In the genomic region with DNA sequence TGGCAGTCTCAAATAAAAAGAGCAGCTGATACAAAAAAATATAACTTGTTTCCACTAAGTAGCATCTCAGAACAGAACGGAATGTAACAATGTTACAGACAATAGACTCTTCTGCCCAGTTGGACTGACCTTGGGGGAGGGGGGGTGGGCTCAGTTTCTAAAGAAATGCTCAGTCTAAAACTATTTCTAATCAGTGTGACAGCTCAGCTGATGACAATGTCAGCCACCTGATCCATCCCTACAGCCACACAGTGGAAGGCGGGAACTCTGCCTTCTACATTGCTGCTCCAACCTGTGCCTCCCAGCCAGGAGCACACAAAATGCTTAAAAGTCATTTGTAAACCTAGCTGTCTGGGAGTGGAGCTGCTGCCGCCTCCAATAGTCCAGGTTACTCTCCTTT, we compare ENCODE assay signal across 21 mouse cellular contexts. TPM values are rescaled to one million over a fixed set of nuclear protein-coding genes. Genes with fewer than 3 reads are reported as not detected.
DNase-seq lines count a peak whose midpoint lies in the region; ATAC-seq and TF ChIP-seq lines count a peak whose summit lies in the region.
"Had no signal": no experiment of that assay in that cellular context is flagged by ENCODE, and none has a peak within 500 bp of the region (broad histone marks: within the 10 kb centered on the region; RNA-seq: fewer than 3 reads in every experiment).

No protein-coding gene starts in this region.

- no peak for DNase-seq in midbrain, embryonic 10.5 days (ENCODE audit: low spot score)
- DNase-seq in adrenal gland, postnatal 14 days: no peak
- DNase-seq in stomach, postnatal 0 days (ENCODE audit: low spot score): no peak
- DNase-seq in urinary bladder, adult 18-20 months (ENCODE audit: low spot score in 2 of 2): no peak
- DNase-seq: cerebellum, postnatal 25 days; heart, postnatal 4 days; kidney, adult 9 months; layer of hippocampus, postnatal 36 days; left cerebral cortex, postnatal 4 days; liver, embryonic 13.5 days; right cerebral cortex, adult 18-20 months; thymus, postnatal 4 days had no signal

- no peak overlapping the region for H3K9ac ChIP-seq in midbrain, embryonic 12.5 days (replicated peaks)
- peak overlapping the region; percentile 84 for H3K9ac ChIP-seq in hindbrain, embryonic 13.5 days
- no peak overlapping the region for H3K9ac ChIP-seq in stomach, postnatal 0 days (ENCODE audit: low read length)
- H3K9ac ChIP-seq: heart, embryonic 12.5 days; liver, embryonic 13.5 days had no signal

- no peak for TF ChIP-seq POLR2A in myocyte (IDR thresholded peaks at IDR 0.05; ENCODE audit: insufficient read length, low read depth)

- peaks cover 8% of the 10 kb centered on the region for H3K4me1 ChIP-seq in midbrain, embryonic 12.5 days
- peaks cover 23% of the 10 kb centered on the region for H3K4me1 ChIP-seq in midbrain, embryonic 10.5 days
- peaks cover 27% of the 10 kb centered on the region for H3K4me1 ChIP-seq in hindbrain, embryonic 13.5 days (replicated peaks)
- H3K4me1 ChIP-seq in stomach, postnatal 0 days (replicated peaks; ENCODE audit: control insufficient read depth, insufficient read depth): no peaks in the 10 kb centered on the region

- H3K27me3 ChIP-seq in midbrain, embryonic 12.5 days: no peaks in the 10 kb centered on the region
- no peaks in the 10 kb centered on the region for H3K27me3 ChIP-seq in midbrain, embryonic 10.5 days (ENCODE audit: low read depth, poor library complexity, severe bottlenecking)
- no peaks in the 10 kb centered on the region for H3K27me3 ChIP-seq in hindbrain, embryonic 13.5 days
- H3K27me3 ChIP-seq in myocyte (ENCODE audit: control insufficient read depth, insufficient read depth, insufficient read length): no peaks in the 10 kb centered on the region
- no peaks in the 10 kb centered on the region for H3K27me3 ChIP-seq in stomach, postnatal 0 days (ENCODE audit: control insufficient read depth, insufficient read depth, low read length)
- H3K27me3 ChIP-seq: heart, embryonic 12.5 days; liver, embryonic 13.5 days had no signal

- no peaks in the 10 kb centered on the region for H3K9me3 ChIP-seq in midbrain, embryonic 12.5 days
- 0 out of 2 replicates have a peak, but pooled peaks cover 3% of the 10 kb centered on the region for H3K9me3 ChIP-seq in midbrain, embryonic 10.5 days (replicated peaks)
- H3K9me3 ChIP-seq in hindbrain, embryonic 13.5 days: no peaks in the 10 kb centered on the region
- H3K9me3 ChIP-seq in stomach, postnatal 0 days (ENCODE audit: control insufficient read depth, low read length): no peaks in the 10 kb centered on the region
- H3K9me3 ChIP-seq: liver, embryonic 13.5 days had no signal

- H3K36me3 ChIP-seq in midbrain, embryonic 12.5 days: peaks cover 20% of the 10 kb centered on the region
- H3K36me3 ChIP-seq in midbrain, embryonic 10.5 days: peaks cover 42% of the 10 kb centered on the region
- H3K36me3 ChIP-seq in hindbrain, embryonic 13.5 days: peaks cover 21% of the 10 kb centered on the region
- H3K36me3 ChIP-seq in myocyte (ENCODE audit: control insufficient read depth, insufficient read depth): peaks cover 24% of the 10 kb centered on the region
- no peaks in the 10 kb centered on the region; the same call in 1 of the 2 replicates for H3K36me3 ChIP-seq in stomach, postnatal 0 days (ENCODE audit: control insufficient read depth, insufficient read depth, low read length)
- H3K36me3 ChIP-seq: liver, embryonic 13.5 days had no signal

- H3K27ac ChIP-seq in midbrain, embryonic 12.5 days (replicated peaks): peak overlapping the region; percentile 58; the same call in 1 of the 2 replicates
- no peak overlapping the region for H3K27ac ChIP-seq in midbrain, embryonic 10.5 days (replicated peaks)
- peak overlapping the region; percentile 78 for H3K27ac ChIP-seq in hindbrain, embryonic 13.5 days
- no peak overlapping the region for H3K27ac ChIP-seq in stomach, postnatal 0 days (replicated peaks)
- H3K27ac ChIP-seq: liver, embryonic 13.5 days had no signal

- no peak for ATAC-seq in midbrain, embryonic 12.5 days (ENCODE audit: low FRiP score, low read depth)
- ATAC-seq in hindbrain, embryonic 13.5 days (ENCODE audit: low FRiP score): no peak
- no peak for ATAC-seq in stomach, postnatal 0 days (ENCODE audit: low FRiP score, low TSS enrichment)

- peak overlapping the region; percentile 49 for H3K4me2 ChIP-seq in midbrain, embryonic 12.5 days (replicated peaks)
- peak overlapping the region; percentile 74 for H3K4me2 ChIP-seq in hindbrain, embryonic 13.5 days
- no peak overlapping the region for H3K4me2 ChIP-seq in myocyte (ENCODE audit: low read depth)
- no peak overlapping the region for H3K4me2 ChIP-seq in stomach, postnatal 0 days (replicated peaks; ENCODE audit: low read depth)
- H3K4me2 ChIP-seq: heart, embryonic 12.5 days; liver, embryonic 13.5 days had no signal

- H3K4me3 ChIP-seq in midbrain, embryonic 12.5 days: no peak overlapping the region
- H3K4me3 ChIP-seq in midbrain, embryonic 10.5 days: no peak overlapping the region
- peak overlapping the region; percentile 46; the same call in 1 of the 2 replicates for H3K4me3 ChIP-seq in hindbrain, embryonic 13.5 days
- no peak overlapping the region for H3K4me3 ChIP-seq in myocyte
- H3K4me3 ChIP-seq in stomach, postnatal 0 days (ENCODE audit: low read depth, low read length): no peak overlapping the region
- H3K4me3 ChIP-seq: heart, embryonic 12.5 days; liver, embryonic 13.5 days had no signal

- no peak for TF ChIP-seq EP300 in stomach, postnatal 0 days (optimal IDR thresholded peaks at IDR 0.05)

- 45% methylated on average over 3 of the region's 3 CpGs for WGBS in midbrain, embryonic 12.5 days
- 51% methylated on average over 3 of the region's 3 CpGs for WGBS in midbrain, embryonic 10.5 days
- 24% methylated on average over 3 of the region's 3 CpGs for WGBS in hindbrain, embryonic 13.5 days
- WGBS in stomach, postnatal 0 days: 49% methylated on average over 3 of the region's 3 CpGs

- no peak overlapping the region for H3ac ChIP-seq in myocyte (ENCODE audit: control insufficient read depth, insufficient read length)

- no peak for TF ChIP-seq CTCF in stomach, postnatal 0 days (IDR thresholded peaks at IDR 0.05; ENCODE audit: low read depth)

- H3K79me2 ChIP-seq in myocyte (ENCODE audit: control insufficient read depth, insufficient read depth): peaks cover 20% of the 10 kb centered on the region

TF ChIP-seq in myocyte, 11 proteins besides CTCF, POLR2A, EP300 and RAD21:
- peak; percentile 96 for TF ChIP-seq POLR2AphosphoS2 (IDR thresholded peaks at IDR 0.05; ENCODE audit: insufficient read length, low read depth)
- no peak for TF ChIP-seq MYOG (IDR thresholded peaks at IDR 0.05; ENCODE audit: control insufficient read depth in 1 of 3, insufficient read depth in 1 of 3, insufficient read length in 2 of 3, low read depth in 2 of 3)

RNA-seq across cellular contexts. Expression of gene Gm49450, which starts 5.5 kb away (rescaled TPM):
- not detected in 2 replicates for polyA plus RNA-seq in midbrain, embryonic 12.5 days (2016; fragmentation: Nextera tagmentation; extraction: Ambion mirVana)
- polyA plus RNA-seq in midbrain, embryonic 10.5 days (2016; fragmentation: Nextera tagmentation; extraction: Ambion mirVana): not detected in 2 replicates
- not detected in 2 replicates for polyA plus RNA-seq in hindbrain, embryonic 13.5 days (2015; fragmentation: Nextera tagmentation; extraction: Ambion mirVana)
- polyA plus RNA-seq in myocyte (2012; fragmentation: generic; extraction: Trizol): 0.84 TPM
- total RNA-seq in adrenal gland, postnatal 14 days (2021): not detected in 2 replicates
- polyA plus RNA-seq in stomach, postnatal 0 days (2015; fragmentation: Nextera tagmentation; extraction: Ambion mirVana): not detected in 2 replicates
- total RNA-seq: adrenal gland, postnatal 4 days; ES-E14; heart, postnatal 4 days; layer of hippocampus, postnatal 36 days; left cerebral cortex, postnatal 4 days had no signal
- polyA plus RNA-seq: embryonic facial prominence, embryonic 11.5 days; heart, embryonic 12.5 days; liver, embryonic 13.5 days; lung, embryonic 16.5 days had no signal

RNA-seq across cellular contexts. Expression of gene Tuba1a, which starts 5.6 kb away (rescaled TPM):
- 9,394 and 9,642 TPM in 2 replicates for polyA plus RNA-seq in midbrain, embryonic 12.5 days (2016; fragmentation: Nextera tagmentation; extraction: Ambion mirVana)
- 4,467 and 6,520 TPM in 2 replicates for polyA plus RNA-seq in midbrain, embryonic 10.5 days (2016; fragmentation: Nextera tagmentation; extraction: Ambion mirVana)
- 15,152 and 15,804 TPM in 2 replicates for polyA plus RNA-seq in hindbrain, embryonic 13.5 days (2015; fragmentation: Nextera tagmentation; extraction: Ambion mirVana)
- 3,074 TPM for polyA plus RNA-seq in myocyte (2012; fragmentation: generic; extraction: Trizol)
- 124 and 185 TPM in 2 replicates for total RNA-seq in adrenal gland, postnatal 14 days (2021)
- 537 and 602 TPM in 2 replicates for polyA plus RNA-seq in stomach, postnatal 0 days (2015; fragmentation: Nextera tagmentation; extraction: Ambion mirVana)

RNA-seq across cellular contexts. Expression of gene Tuba1b, which starts 13.5 kb away (rescaled TPM):
- polyA plus RNA-seq in midbrain, embryonic 12.5 days (2016; fragmentation: Nextera tagmentation; extraction: Ambion mirVana): 1,566 and 1,635 TPM in 2 replicates
- 2,448 and 2,588 TPM in 2 replicates for polyA plus RNA-seq in midbrain, embryonic 10.5 days (2016; fragmentation: Nextera tagmentation; extraction: Ambion mirVana)
- 1,016 and 1,054 TPM in 2 replicates for polyA plus RNA-seq in hindbrain, embryonic 13.5 days (2015; fragmentation: Nextera tagmentation; extraction: Ambion mirVana)
- polyA plus RNA-seq in myocyte (2012; fragmentation: generic; extraction: Trizol): 2,204 TPM
- total RNA-seq in adrenal gland, postnatal 14 days (2021): 337 and 342 TPM in 2 replicates
- polyA plus RNA-seq in stomach, postnatal 0 days (2015; fragmentation: Nextera tagmentation; extraction: Ambion mirVana): 470 and 552 TPM in 2 replicates

RNA-seq across cellular contexts. Expression of gene Lmbr1l, which starts 29.9 kb away (rescaled TPM):
- polyA plus RNA-seq in midbrain, embryonic 12.5 days (2016; fragmentation: Nextera tagmentation; extraction: Ambion mirVana): 37.1 and 40.7 TPM in 2 replicates
- polyA plus RNA-seq in midbrain, embryonic 10.5 days (2016; fragmentation: Nextera tagmentation; extraction: Ambion mirVana): 24.7 and 28.6 TPM in 2 replicates
- polyA plus RNA-seq in hindbrain, embryonic 13.5 days (2015; fragmentation: Nextera tagmentation; extraction: Ambion mirVana): 37.7 and 38.3 TPM in 2 replicates
- 33.4 TPM for polyA plus RNA-seq in myocyte (2012; fragmentation: generic; extraction: Trizol)
- 21.4 and 26.3 TPM in 2 replicates for total RNA-seq in adrenal gland, postnatal 14 days (2021)
- 7.7 and 9.4 TPM in 2 replicates for polyA plus RNA-seq in stomach, postnatal 0 days (2015; fragmentation: Nextera tagmentation; extraction: Ambion mirVana)

RNA-seq across cellular contexts. Expression of gene Dhh, which starts 49.5 kb away (rescaled TPM):
- 0.56 and 0.66 TPM in 2 replicates for polyA plus RNA-seq in midbrain, embryonic 12.5 days (2016; fragmentation: Nextera tagmentation; extraction: Ambion mirVana)
- 0.27 and 0.58 TPM in 2 replicates for polyA plus RNA-seq in midbrain, embryonic 10.5 days (2016; fragmentation: Nextera tagmentation; extraction: Ambion mirVana)
- 1.7 and 2.2 TPM in 2 replicates for polyA plus RNA-seq in hindbrain, embryonic 13.5 days (2015; fragmentation: Nextera tagmentation; extraction: Ambion mirVana)
- polyA plus RNA-seq in myocyte (2012; fragmentation: generic; extraction: Trizol): 0.11 TPM
- total RNA-seq in adrenal gland, postnatal 14 days (2021): 1.9 and 3.5 TPM in 2 replicates
- 0.89 and 1.1 TPM in 2 replicates for polyA plus RNA-seq in stomach, postnatal 0 days (2015; fragmentation: Nextera tagmentation; extraction: Ambion mirVana)
- total RNA-seq: megakaryocyte, adult 5-6 weeks had no signal

Comparison
In these comparisons a context has a peak if more than half of its experiments do, and no peak if none do; other contexts are left out.
1. H3K27ac ChIP-seq: peak in midbrain, embryonic 12.5 days (single experiment) and hindbrain, embryonic 13.5 days (single experiment); none in midbrain, embryonic 10.5 days (single experiment) and stomach, postnatal 0 days (single experiment).
2. H3K4me2 ChIP-seq: peak in midbrain, embryonic 12.5 days (single experiment) and hindbrain, embryonic 13.5 days (single experiment); none in myocyte (single experiment) and stomach, postnatal 0 days (single experiment).